Mouse (Mus musculus) heart, adult 2 months (tissue): ENCODE measurements at regions not wholly inside any gene's neighbourhood (a gene's known extent, or its start where the extent isn't known, plus 50 kb on each side); places are given as distances from the start of the nearest gene placed in this dataset.
"Not testable (repeated sequence)": the region's sequence is repeated elsewhere in the genome, so short reads cannot be mapped to it uniquely, and the experiment has no call there.

ENCODE experiments used
- DNase-seq, 2 experiments: peaks; one replicate each; pipeline ENCODE4 v3.0.0; 2021
- H3K27ac ChIP-seq: fragments of 200-600 bp; 2 replicates; pipeline ENCODE4 v1.8.1; 2022
- H3K27me3 ChIP-seq: fragments of 200-500 bp; 2 replicates; pipeline ENCODE4 v1.6.1; 2012; ENCODE audit warnings: mild to moderate bottlenecking, low read length, inconsistent platforms, mixed read lengths; ENCODE audit not compliant: control insufficient read depth, insufficient read depth
- H3K36me3 ChIP-seq: fragments of 200-500 bp; 2 replicates; pipeline ENCODE4 v1.6.1; 2012; ENCODE audit warnings: low read length, inconsistent platforms; ENCODE audit not compliant: control insufficient read depth, insufficient read depth
- H3K4me1 ChIP-seq: fragments of 200-500 bp; 2 replicates; pipeline ENCODE4 v1.6.1; 2011; ENCODE audit warnings: low read length; ENCODE audit not compliant: control insufficient read depth, insufficient read depth
- H3K4me3 ChIP-seq: fragments of 200-600 bp; 2 replicates; pipeline ENCODE4 v1.8.1; 2022
- H3K79me2 ChIP-seq: fragments of 200-500 bp; replicated peaks from 2 replicates; pipeline ENCODE4 v1.6.1; 2012; ENCODE audit warnings: mild to moderate bottlenecking, inconsistent platforms, low read length, moderate library complexity, mixed read lengths; ENCODE audit not compliant: control insufficient read depth, insufficient read depth
- H3K9ac ChIP-seq: fragments of 200-500 bp; 2 replicates; pipeline ENCODE4 v1.6.1; 2012; ENCODE audit warnings: low read depth, mild to moderate bottlenecking, control low read depth, inconsistent platforms, low read length, mixed read lengths
- CTCF ChIP-seq: fragments of 200-600 bp; IDR thresholded peaks from 2 replicates; pipeline ENCODE4 v1.8.1; 2022; ENCODE audit warnings: antibody characterized with exemption, mild to moderate bottlenecking, moderate library complexity
- EP300 ChIP-seq: fragments of 200-500 bp; IDR thresholded peaks from 2 replicates; pipeline ENCODE4 v1.6.1; 2011; ENCODE audit warnings: low read depth, low read length, control low read depth; ENCODE audit not compliant: insufficient read depth
- POLR2A ChIP-seq: fragments of 200-500 bp; IDR thresholded peaks from 2 replicates; pipeline ENCODE4 v1.6.1; 2011; ENCODE audit warnings: mild to moderate bottlenecking, low read depth, low read length, control low read depth; ENCODE audit not compliant: insufficient read depth
- WGBS: fragments of 180-500 bp; shearing (Covaris S2); methylation state at CpG from one replicate; pipeline ENCODE4 v1.1.7; 2018; 5-methylcytosine and 5-hydroxymethylcytosine counted together
- intact Hi-C: fragments of 180-260 bp; cut with DNase I; formaldehyde crosslinking; loops from one replicate; pipeline ENCODE4 v1.15.1; 2025

GRCm38 (mm10) chr7:83452309-83452708 is 132.4 kb upstream of the Tmc3 start:
- no peak for TF ChIP-seq POLR2A
- no peak for TF ChIP-seq CTCF
- TF ChIP-seq EP300, result no peak
- Histone ChIP-seq H3K9ac (no peak overlapping the region), H3K27ac (no peak overlapping the region), H3K4me3 (no peak overlapping the region), H3K79me2 (no peaks in the 10 kb centered on the region), H3K36me3 (no peaks in the 10 kb centered on the region), H3K27me3 (0 out of 2 replicates have a peak, but pooled peaks cover 1% of the 10 kb centered on the region), H3K4me1 (no peaks in the 10 kb centered on the region; the same call in 1 of the 2 replicates)
- 12% methylated on average over 7 of the region's 7 CpGs for WGBS
- no peak for DNase-seq
- intact Hi-C loops, result no loop called here

DNA sequence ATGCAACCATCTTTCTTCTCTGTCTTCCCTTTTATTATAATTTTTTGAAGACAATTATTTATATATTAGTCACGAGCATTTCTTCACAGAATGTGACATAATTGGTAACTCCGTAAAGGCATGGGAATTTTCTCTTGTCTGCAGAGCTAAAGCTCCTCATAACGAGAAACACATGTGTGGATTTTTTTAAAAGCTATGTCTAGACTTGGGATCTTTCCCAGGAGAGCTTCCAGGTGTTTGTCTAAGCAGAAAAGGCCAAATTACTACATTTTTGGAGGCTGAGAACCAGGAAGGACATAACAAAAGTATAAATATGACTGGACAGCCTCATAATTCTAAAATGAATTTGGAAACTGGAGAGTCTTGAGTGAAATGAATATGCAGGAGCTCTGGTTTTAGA is 125.2 kb upstream of the Tmc3 start:
- no peak for TF ChIP-seq CTCF
- no peak for TF ChIP-seq EP300
- TF ChIP-seq POLR2A, result no peak
- Histone ChIP-seq H3K4me1 (no peaks in the 10 kb centered on the region), H3K9ac (no peak overlapping the region), H3K36me3 (no peaks in the 10 kb centered on the region), H3K27ac (no peak overlapping the region), H3K27me3 (no peaks in the 10 kb centered on the region), H3K4me3 (no peak overlapping the region), H3K79me2 (no peaks in the 10 kb centered on the region)
- DNase-seq, result no peak
- 51% methylated on average over 3 of the region's 3 CpGs for WGBS
- intact Hi-C loops, result no loop called here

DNA sequence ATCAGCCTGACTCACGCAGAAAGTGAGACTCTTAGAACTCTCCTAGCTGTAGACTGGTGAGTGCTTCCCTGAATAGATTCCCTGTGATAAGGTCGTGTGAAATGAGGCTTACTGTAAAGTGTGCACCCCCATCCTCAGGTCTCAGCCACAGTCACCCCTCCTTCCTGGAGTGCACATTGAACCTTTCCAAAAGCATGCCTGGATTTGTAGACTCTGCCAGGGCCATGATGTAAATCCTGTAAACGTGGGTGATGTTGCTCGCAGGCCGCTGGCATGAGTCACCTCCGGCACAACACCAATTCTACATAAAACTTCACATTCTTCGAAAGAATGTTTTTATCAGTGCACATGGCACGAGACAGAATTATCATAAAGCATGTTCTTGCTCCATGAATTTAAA is 117.7 kb upstream of the Tmc3 start:
- H3K4me3 ChIP-seq, result no peak overlapping the region
- H3K27me3 ChIP-seq, result no peaks in the 10 kb centered on the region
- no peak overlapping the region for H3K9ac ChIP-seq
- H3K79me2 ChIP-seq, result no peaks in the 10 kb centered on the region
- no peak for DNase-seq
- TF ChIP-seq EP300 (no peak), CTCF (no peak), POLR2A (no peak)
- H3K36me3 ChIP-seq, result no peaks in the 10 kb centered on the region
- WGBS, result 63% methylated on average over 8 of the region's 8 CpGs
- no peak overlapping the region for H3K27ac ChIP-seq
- H3K4me1 ChIP-seq, result no peaks in the 10 kb centered on the region
- intact Hi-C loops, result no loop called here

DNA sequence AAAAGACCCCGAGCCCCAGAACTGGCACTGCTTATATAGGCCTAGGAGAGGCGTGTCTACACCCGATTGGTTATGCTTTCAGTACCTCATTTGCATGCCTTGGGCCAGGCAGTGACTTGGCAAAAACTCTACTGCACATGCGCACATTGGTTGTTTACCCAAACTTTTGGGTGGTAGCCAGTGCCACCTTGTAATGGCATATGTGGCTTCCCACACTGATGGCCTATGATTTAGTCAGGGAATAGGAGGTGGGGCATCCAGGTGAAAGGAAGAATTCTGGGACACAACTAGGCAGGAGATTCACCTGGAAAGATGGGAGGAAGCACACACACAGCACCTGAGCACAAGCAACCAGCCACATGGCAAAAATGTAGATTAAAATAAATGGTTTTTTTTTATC is 114.9 kb upstream of the Tmc3 start:
- DNase-seq, H3K4me1 ChIP-seq, H3K27me3 ChIP-seq, H3K79me2 ChIP-seq, intact Hi-C loops, H3K27ac ChIP-seq, H3K9ac ChIP-seq, H3K36me3 ChIP-seq, H3K4me3 ChIP-seq: not testable (repeated sequence)
- 92% methylated on average over 4 of the region's 4 CpGs for WGBS

GRCm38 (mm10) chr7:83471111-83471510 is 113.6 kb upstream of the Tmc3 start:
- no peaks in the 10 kb centered on the region for H3K27me3 ChIP-seq
- H3K27ac ChIP-seq, result no peak overlapping the region
- H3K36me3 ChIP-seq, result no peaks in the 10 kb centered on the region
- H3K4me3 ChIP-seq, result no peak overlapping the region
- H3K79me2 ChIP-seq, result no peaks in the 10 kb centered on the region
- no peak for DNase-seq
- intact Hi-C loops, result no loop called here
- TF ChIP-seq EP300 (no peak), POLR2A (no peak), CTCF (no peak)
- H3K4me1 ChIP-seq, result no peaks in the 10 kb centered on the region
- WGBS, result 94% methylated on average over 2 of the region's 2 CpGs
- no peak overlapping the region for H3K9ac ChIP-seq

DNA sequence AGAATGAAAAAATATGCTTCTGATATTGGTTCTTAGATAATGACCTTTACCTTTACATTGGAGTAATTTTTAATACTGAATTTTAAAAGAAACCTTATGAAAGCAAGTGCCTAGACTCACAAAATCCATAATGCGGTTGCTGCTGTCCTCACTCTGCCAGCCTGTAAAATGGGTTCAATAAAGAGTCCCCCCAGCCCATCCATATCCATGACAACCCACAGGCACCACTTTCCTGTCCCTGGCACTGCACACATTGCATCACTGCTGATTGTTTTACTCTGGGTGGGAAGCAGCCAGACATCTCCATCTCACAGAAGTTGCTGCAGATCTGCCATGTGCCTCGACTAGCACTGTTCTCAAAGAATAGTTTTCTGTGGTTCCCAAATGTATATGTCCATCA is 110.3 kb upstream of the Tmc3 start:
- intact Hi-C loops, result no loop called here
- no peak for DNase-seq
- H3K36me3 ChIP-seq, result no peaks in the 10 kb centered on the region
- H3K9ac ChIP-seq, result no peak overlapping the region
- H3K27ac ChIP-seq, result no peak overlapping the region
- H3K4me3 ChIP-seq, result no peak overlapping the region
- H3K27me3 ChIP-seq, result no peaks in the 10 kb centered on the region
- no peak for TF ChIP-seq POLR2A
- no peak for TF ChIP-seq EP300
- no peak for TF ChIP-seq CTCF
- WGBS, result 79% methylated on average over 2 of the region's 2 CpGs
- no peaks in the 10 kb centered on the region for H3K79me2 ChIP-seq
- no peaks in the 10 kb centered on the region for H3K4me1 ChIP-seq

DNA sequence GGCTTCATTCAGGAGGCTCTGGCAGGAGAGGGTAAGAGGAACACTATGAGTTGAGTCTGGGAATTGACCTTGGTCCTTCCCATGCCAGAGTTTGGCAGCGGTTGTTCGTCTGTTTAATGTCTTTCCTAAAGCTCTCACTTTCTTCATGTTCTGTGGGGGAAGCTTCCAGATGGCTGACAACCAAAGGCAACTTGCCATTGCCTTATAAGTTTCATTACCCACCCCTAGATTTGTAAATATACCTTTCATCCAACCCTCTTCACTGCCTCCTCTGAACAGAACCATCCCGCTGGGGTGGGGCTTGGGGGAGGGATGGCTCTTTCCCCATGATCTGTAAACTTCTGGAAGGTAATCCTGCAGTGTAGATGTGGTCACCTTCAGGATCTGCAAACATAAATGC is 109.7 kb upstream of the Tmc3 start:
- Histone ChIP-seq H3K36me3 (no peaks in the 10 kb centered on the region), H3K79me2 (no peaks in the 10 kb centered on the region), H3K27ac (no peak overlapping the region), H3K4me1 (no peaks in the 10 kb centered on the region), H3K4me3 (no peak overlapping the region), H3K9ac (no peak overlapping the region), H3K27me3 (no peaks in the 10 kb centered on the region)
- 49% methylated on average over 3 of the region's 3 CpGs for WGBS
- intact Hi-C loops, result no loop called here
- DNase-seq, result no peak
- TF ChIP-seq EP300 (no peak), POLR2A (no peak), CTCF (no peak)
